Mouse (Mus musculus) liver, embryonic 16.5 days (tissue): ENCODE results near the gene Grb2. TPM values are rescaled to one million over a fixed set of nuclear protein-coding genes. Genes with fewer than 3 reads are reported as not detected.

Experiments used
- ATAC-seq: fragments of 200-750 bp; cut with Nextera tagmentation; 2 replicates; pipeline ENCODE4 v1.8.0; 2017; ENCODE audit warnings: low read depth, mild to moderate bottlenecking, moderate number of reproducible peaks, moderate library complexity
- H3K27ac ChIP-seq: fragments of 300-500 bp; sonication (generic); 2 replicates; pipeline ENCODE4 v1.5.1; 2014; ENCODE audit warnings: mild to moderate bottlenecking, low read length
- H3K27me3 ChIP-seq: fragments of 300-500 bp; sonication (generic); 2 replicates; pipeline ENCODE4 v1.6.1; 2014; ENCODE audit warnings: low read depth, low read length, mixed read lengths; ENCODE audit not compliant: control insufficient read depth, insufficient read depth
- H3K36me3 ChIP-seq: fragments of 300-500 bp; sonication (generic); 2 replicates; pipeline ENCODE4 v1.6.1; 2014; ENCODE audit warnings: mild to moderate bottlenecking; ENCODE audit not compliant: control insufficient read depth, insufficient read depth
- H3K4me1 ChIP-seq: fragments of 300-500 bp; sonication (generic); 2 replicates; pipeline ENCODE4 v1.6.1; 2014; ENCODE audit warnings: low read depth, low read length, mixed read lengths; ENCODE audit not compliant: control insufficient read depth
- H3K4me2 ChIP-seq: fragments of 300-500 bp; sonication (generic); 2 replicates; pipeline ENCODE4 v1.6.1; 2014; ENCODE audit warnings: low read depth, low read length, mixed read lengths
- H3K4me3 ChIP-seq: fragments of 300-500 bp; sonication (generic); 2 replicates; pipeline ENCODE4 v1.5.1; 2014; ENCODE audit warnings: low read depth, mild to moderate bottlenecking, low read length
- H3K9ac ChIP-seq: fragments of 300-500 bp; sonication (generic); 2 replicates; pipeline ENCODE4 v1.6.1; 2014; ENCODE audit warnings: low read depth, low read length
- H3K9me3 ChIP-seq: fragments of 300-500 bp; sonication (generic); replicated peaks from 2 replicates; pipeline ENCODE4 v1.6.1; 2016; ENCODE audit warnings: low read length; ENCODE audit not compliant: control insufficient read depth
- WGBS: fragments of 180-500 bp; shearing (Covaris S2); extraction: QIAGEN DNeasy Blood & Tissue Kit; methylation state at CpG from one replicate; pipeline ENCODE4 v1.1.7; 2014; ENCODE audit not compliant: insufficient replicate concordance; 5-methylcytosine and 5-hydroxymethylcytosine counted together
- polyA plus RNA-seq: library from polyadenylated mRNA; unstranded; fragments of >200 nt; fragmentation: Nextera tagmentation; extraction: Ambion mirVana; gene quantifications from 2 replicates; pipeline ENCODE4 v1.2.1, GENCODE M21; 2015

Gene Grb2
- polyA plus RNA-seq, 1 experiment from 2014 or later, result 53.1 TPM

DNA sequence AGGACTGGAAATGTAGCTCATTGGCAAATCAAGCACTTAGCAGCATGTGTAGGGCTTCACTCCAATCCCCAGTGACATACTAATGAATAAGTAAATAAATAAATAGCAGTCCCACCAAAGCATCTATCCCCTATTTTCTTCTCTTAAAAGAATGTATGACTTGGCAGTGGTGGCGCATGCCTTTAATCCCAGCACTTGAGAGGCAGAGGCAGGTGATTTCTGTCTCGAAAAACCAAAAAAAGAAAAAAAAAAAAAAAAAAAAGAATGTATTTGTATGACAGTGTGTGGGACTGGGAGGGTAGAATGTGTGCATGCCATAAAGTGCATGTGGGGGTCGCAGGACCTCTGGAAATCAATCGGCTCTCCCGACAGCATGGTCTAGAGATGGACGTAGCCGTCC lies 22.4 kb downstream of the Grb2 start:
- Histone ChIP-seq H3K27ac (no peak overlapping the region), H3K9me3 (no peaks in the 10 kb centered on the region), H3K4me1 (peaks cover 16% of the 10 kb centered on the region), H3K4me2 (no peak overlapping the region), H3K9ac (no peak overlapping the region), H3K4me3 (no peak overlapping the region), H3K27me3 (no peaks in the 10 kb centered on the region), H3K36me3 (peaks cover 6% of the 10 kb centered on the region; the same call in 1 of the 2 replicates)
- 66% methylated on average over 7 of the region's 7 CpGs for WGBS
- no peak for ATAC-seq

DNA sequence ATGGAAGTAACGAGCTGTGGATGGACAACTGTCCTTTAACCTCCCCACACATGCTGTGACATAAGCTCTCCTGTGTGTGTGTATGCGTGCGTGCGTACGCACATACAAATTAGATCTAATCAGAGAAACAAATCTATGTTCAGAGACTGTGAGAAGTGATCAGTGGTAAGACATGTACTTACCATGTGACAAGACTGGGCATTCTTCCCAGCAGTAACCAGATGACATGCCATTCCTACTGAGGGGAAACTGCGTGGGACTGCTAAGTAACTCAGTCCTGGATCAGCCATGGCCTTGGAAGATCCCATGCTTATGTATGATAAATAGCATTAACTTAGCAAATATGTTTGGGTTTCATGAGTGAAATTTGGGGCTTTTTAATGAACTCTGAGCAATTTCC lies 23.5 kb downstream of the Grb2 start:
- no peak overlapping the region for H3K4me2 ChIP-seq
- no peak overlapping the region for H3K4me3 ChIP-seq
- H3K27me3 ChIP-seq, result no peaks in the 10 kb centered on the region
- WGBS, result 86% methylated on average over 6 of the region's 6 CpGs
- H3K9me3 ChIP-seq, result no peaks in the 10 kb centered on the region
- no peak overlapping the region for H3K9ac ChIP-seq
- no peak for ATAC-seq
- H3K36me3 ChIP-seq, result peaks cover 6% of the 10 kb centered on the region; the same call in 1 of the 2 replicates
- H3K4me1 ChIP-seq, result peaks cover 14% of the 10 kb centered on the region
- H3K27ac ChIP-seq, result no peak overlapping the region

DNA sequence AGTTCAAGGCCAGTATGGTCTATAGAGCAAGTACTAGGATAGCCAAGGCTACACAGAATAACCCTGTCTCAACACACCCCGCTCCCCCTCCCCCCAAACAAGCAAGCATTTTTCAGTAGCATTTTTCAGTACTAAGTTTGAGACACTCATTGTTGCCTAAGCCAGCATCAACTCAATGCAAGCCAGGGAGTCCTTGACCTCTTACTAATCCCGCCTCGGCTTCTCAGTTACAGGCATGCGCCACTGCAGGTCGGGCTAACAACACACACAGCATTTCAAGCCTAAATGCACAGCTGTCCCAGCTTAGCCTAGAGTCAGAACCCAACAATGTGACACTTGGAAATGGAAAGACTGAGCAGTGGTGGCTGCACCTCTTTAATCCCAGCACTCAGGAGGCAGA lies 25.1 kb downstream of the Grb2 start:
- H3K4me2 ChIP-seq, result no peak overlapping the region
- H3K4me1 ChIP-seq, result peaks cover 14% of the 10 kb centered on the region
- ATAC-seq, result no peak
- WGBS, result 85% methylated on average over 5 of the region's 5 CpGs
- no peaks in the 10 kb centered on the region for H3K9me3 ChIP-seq
- H3K36me3 ChIP-seq, result peaks cover 6% of the 10 kb centered on the region; the same call in 1 of the 2 replicates
- H3K9ac ChIP-seq, result no peak overlapping the region
- H3K27me3 ChIP-seq, result no peaks in the 10 kb centered on the region
- H3K27ac ChIP-seq, result no peak overlapping the region
- H3K4me3 ChIP-seq, result no peak overlapping the region

DNA sequence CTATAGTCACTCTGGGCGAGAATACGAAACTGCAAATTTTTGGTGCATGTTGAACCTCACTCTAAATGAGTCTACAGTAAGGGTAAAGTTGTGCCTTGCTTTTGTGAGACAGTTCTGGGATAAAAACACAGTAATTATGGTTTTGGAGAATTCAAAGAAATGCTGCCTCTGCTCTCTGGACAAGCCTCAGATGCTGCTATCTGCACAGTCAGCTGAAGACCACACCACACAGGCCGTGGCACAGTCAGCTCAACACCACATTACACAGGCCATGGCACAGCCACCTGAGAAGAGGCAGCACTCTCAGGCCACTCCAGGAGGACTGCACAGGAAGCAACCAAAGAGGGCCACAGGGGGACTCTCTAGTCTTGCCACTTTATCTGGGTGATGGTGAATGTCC lies 26.0 kb downstream of the Grb2 start:
- Histone ChIP-seq H3K4me3 (no peak overlapping the region), H3K27me3 (no peaks in the 10 kb centered on the region), H3K9me3 (no peaks in the 10 kb centered on the region), H3K27ac (no peak overlapping the region), H3K9ac (no peak overlapping the region), H3K36me3 (peaks cover 6% of the 10 kb centered on the region; the same call in 1 of the 2 replicates), H3K4me2 (no peak overlapping the region), H3K4me1 (peaks cover 14% of the 10 kb centered on the region)
- ATAC-seq, result no peak
- WGBS, result 71% methylated on average over 3 of the region's 3 CpGs

DNA sequence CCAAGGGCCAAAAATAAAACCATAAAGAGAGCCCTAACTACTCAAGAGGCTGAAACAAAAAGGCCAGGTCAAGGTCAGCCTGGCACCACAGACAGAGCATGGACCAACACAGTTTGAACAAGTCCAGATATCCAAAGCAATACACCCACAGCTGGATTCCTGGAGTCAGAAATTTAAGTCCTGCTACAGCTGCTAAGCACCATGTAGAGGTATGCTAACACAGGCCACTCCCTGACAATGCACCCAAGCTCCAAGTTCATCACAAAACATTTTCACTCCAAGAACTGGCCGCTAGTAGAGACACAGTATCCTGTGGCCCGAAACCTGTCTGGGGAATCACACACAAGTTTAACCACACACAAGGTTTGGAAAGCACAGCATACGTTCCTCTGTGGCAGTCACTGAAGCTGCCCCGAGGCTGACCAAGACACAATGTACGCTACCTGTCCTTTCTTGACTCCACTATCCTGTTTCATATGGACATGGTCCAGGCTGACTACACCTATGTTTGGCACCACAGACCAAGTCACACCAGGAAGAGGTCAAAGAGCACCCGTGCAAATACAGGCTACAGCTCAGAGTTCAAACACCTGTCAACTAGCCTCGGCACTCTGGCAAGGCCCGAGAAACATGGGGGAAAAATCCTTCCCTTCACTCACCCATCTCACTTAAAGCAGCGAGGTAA lies 28.7 kb downstream of the Grb2 start:
- peak; percentile 72 for ATAC-seq
- WGBS, result 74% methylated on average over 9 of the region's 9 CpGs
- Histone ChIP-seq H3K9ac (no peak overlapping the region), H3K4me2 (no peak overlapping the region), H3K9me3 (no peaks in the 10 kb centered on the region), H3K4me1 (peaks cover 5% of the 10 kb centered on the region), H3K4me3 (no peak overlapping the region), H3K36me3 (peaks cover 6% of the 10 kb centered on the region; the same call in 1 of the 2 replicates), H3K27me3 (no peaks in the 10 kb centered on the region), H3K27ac (peak overlapping the region; percentile 57; the same call in 1 of the 2 replicates)

DNA sequence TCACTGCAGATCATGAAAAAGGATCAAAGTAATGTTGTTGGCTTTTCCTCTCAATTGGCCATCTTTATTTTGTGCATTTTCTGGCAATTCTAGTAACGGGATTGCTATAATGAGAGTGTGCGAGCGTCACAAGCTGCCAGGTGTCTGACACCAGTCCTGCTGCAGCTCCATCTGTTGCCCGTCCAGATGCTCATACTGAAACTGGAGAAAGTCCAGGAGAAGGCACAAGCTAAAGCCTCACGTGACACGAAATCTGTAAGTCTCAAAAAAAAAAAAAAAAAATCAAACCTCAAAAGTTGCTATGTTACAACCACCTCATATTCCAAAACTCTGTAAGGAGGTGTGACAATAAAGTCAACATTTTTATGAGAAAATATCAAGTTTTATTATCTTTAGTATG lies 29.5 kb downstream of the Grb2 start:
- 84% methylated on average over 6 of the region's 6 CpGs for WGBS
- H3K9me3 ChIP-seq, result no peaks in the 10 kb centered on the region
- H3K36me3 ChIP-seq, result peaks cover 6% of the 10 kb centered on the region; the same call in 1 of the 2 replicates
- H3K27me3 ChIP-seq, result no peaks in the 10 kb centered on the region
- H3K27ac ChIP-seq, result no peak overlapping the region
- ATAC-seq, result no peak
- no peak overlapping the region for H3K4me2 ChIP-seq
- H3K4me1 ChIP-seq, result peaks cover 13% of the 10 kb centered on the region
- no peak overlapping the region for H3K9ac ChIP-seq
- H3K4me3 ChIP-seq, result no peak overlapping the region

DNA sequence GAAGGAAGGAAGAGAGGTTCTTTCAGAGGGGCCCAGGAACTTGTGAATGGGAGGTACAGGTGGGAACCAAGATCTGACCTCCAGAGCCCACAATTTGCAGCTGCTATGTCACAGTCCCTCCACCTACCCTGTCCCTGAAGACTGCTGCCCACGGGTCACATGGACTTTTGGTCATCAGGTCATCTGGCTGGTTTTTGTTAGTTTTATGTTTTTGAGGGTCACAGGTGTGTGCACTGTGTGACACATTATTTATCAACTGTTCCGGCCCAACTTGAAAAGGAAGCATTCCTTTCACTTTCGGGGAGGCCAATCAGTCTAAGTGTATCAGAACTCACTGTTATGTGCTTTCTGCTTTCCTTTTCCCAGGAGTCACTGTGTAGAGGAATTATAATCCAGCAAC lies 30.9 kb downstream of the Grb2 start:
- Histone ChIP-seq H3K4me1 (peaks cover 22% of the 10 kb centered on the region), H3K4me2 (no peak overlapping the region), H3K4me3 (no peak overlapping the region), H3K36me3 (peaks cover 1% of the 10 kb centered on the region; the same call in 1 of the 2 replicates), H3K9me3 (no peaks in the 10 kb centered on the region), H3K27ac (0 out of 2 replicates have a peak overlapping the region, but pooled peaks have one; percentile 13), H3K9ac (no peak overlapping the region), H3K27me3 (no peaks in the 10 kb centered on the region)
- peak; percentile 40; the same call in 1 of the 2 replicates for ATAC-seq
- WGBS, result 66% methylated on average over 3 of the region's 3 CpGs

DNA sequence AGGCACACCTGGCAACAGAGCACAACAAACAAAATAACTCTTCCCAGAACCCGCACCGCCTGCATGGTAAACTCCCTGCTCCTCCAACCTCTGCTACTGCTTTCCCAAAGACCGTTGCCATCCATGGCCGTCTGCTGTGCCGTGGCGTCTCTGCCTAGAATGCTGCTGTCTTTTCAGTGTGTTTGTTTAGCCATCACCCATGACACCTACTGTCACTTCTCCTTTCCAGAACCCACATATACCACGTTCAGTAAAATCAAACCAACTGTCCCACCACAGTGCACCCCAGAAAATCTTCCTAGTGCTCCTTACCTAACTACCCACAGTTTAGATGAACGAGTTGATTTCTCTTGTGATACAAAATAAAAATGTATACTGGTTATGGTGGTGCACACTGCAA lies 31.7 kb downstream of the Grb2 start:
- no peak for ATAC-seq
- Histone ChIP-seq H3K9ac (no peak overlapping the region), H3K27me3 (no peaks in the 10 kb centered on the region), H3K9me3 (no peaks in the 10 kb centered on the region), H3K4me3 (no peak overlapping the region), H3K4me1 (peaks cover 23% of the 10 kb centered on the region), H3K27ac (no peak overlapping the region), H3K4me2 (no peak overlapping the region), H3K36me3 (no peaks in the 10 kb centered on the region)
- WGBS, result 61% methylated on average over 8 of the region's 8 CpGs

DNA sequence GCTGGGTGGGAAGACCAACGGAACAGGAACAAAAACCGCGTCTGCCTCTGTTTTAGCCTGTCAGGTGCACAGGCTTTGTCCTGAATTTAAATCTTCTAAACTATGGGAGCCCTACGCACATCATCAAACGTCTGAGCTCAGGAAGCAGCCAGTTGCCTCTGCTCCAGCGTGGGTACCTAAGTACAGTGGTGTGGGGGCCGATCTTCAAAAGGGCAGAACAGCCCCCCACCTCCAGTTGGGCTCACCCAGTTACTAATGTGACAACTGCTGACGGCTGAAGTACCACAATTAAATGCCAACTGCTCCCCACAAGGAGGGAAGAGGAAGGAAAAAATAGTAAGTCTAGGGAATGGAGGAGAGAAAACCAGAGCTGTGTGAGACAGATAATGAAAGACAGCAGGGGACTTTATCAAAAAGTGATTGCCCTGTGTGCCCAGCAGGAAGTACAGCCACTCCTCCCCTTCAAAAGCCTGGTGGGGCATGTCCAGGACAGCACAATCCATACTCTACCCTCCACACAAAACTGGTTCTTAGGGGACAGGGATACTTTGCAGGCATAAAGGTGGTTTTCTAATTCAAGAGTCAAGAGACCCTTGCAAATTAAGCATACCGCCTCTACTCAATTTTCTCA lies 34.0 kb downstream of the Grb2 start:
- H3K27ac ChIP-seq, result no peak overlapping the region
- H3K36me3 ChIP-seq, result no peaks in the 10 kb centered on the region
- peaks cover 31% of the 10 kb centered on the region for H3K4me1 ChIP-seq
- WGBS, result 28% methylated on average over 9 of the region's 9 CpGs
- 0 out of 2 replicates have a peak, but pooled peaks have one; percentile 28 for ATAC-seq
- H3K4me2 ChIP-seq, result no peak overlapping the region
- H3K9ac ChIP-seq, result no peak overlapping the region
- no peak overlapping the region for H3K4me3 ChIP-seq
- H3K9me3 ChIP-seq, result no peaks in the 10 kb centered on the region
- no peaks in the 10 kb centered on the region for H3K27me3 ChIP-seq
